Mouse (Mus musculus): ENCODE measurements around the gene Wapl. TPM values are rescaled to one million over a fixed set of nuclear protein-coding genes. Genes with fewer than 3 reads are reported as not detected.

The Wapl gene
- polyA plus RNA-seq, 1 experiment from 2014 or later, result 29.0 TPM

DNA sequence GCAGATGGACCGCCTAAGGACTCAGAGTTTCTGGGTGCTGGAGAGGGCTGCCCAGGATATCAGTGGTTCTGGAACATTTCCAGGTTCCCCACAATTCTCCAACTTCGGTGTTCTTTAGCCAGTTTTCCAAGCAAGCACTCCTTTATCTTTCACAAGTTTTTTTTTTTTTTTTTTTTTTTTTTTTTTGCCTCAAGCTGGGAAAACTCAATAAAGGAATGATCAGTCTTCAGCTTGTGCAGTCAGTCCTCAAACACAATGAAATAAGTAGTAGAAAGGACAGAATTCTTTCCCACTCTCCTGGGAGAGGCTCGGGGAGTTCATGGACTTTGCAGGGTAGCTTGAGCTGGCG is 11.3 kb upstream of the Wapl start:
- H3K9ac ChIP-seq, result 0 out of 2 replicates have a peak overlapping the region, but pooled peaks have one; percentile 36
- WGBS, result 18% methylated on average over 4 of the region's 4 CpGs

DNA sequence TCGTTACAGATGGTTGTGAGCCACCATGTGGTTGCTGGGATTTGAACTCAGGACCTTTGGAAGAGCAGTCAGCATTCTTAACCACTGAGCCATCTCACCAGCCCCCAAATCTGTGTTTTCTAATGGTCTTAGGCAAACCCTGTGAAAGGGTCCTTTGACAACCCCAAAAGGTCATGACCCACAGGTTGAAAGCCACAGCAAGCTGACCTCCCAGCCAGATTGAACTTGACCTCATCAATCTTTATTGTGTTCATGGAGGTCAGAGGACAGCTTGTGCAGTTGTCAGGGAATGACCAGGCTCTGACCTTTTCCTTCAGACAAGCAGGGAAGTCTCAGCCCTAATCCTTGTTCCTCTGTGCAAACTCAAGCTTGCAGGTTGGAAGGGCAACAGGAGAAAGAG is 10.3 kb upstream of the Wapl start:
- Histone ChIP-seq H3K4me3 (replicated peaks) (no peak overlapping the region), H3K36me3 (no peaks in the 10 kb centered on the region), H3K27me3 (replicated peaks) (peaks cover 17% of the 10 kb centered on the region), H3K27ac (no peak overlapping the region), H3K4me2 (replicated peaks) (no peak overlapping the region), H3K4me1 (replicated peaks) (peaks cover 5% of the 10 kb centered on the region; the same call in 1 of the 2 replicates), H3K9me3 (no peaks in the 10 kb centered on the region), H3K9ac (no peak overlapping the region)
- no peak for ATAC-seq
- 77% methylated on average over 1 of the region's 1 CpGs for WGBS

More for the DNA sequence above, 11.3 kb upstream of the Wapl start:
- H3K36me3 ChIP-seq, result no peaks in the 10 kb centered on the region
- 0 out of 2 replicates have a peak, but pooled peaks have one; percentile 16 for ATAC-seq
- H3K9me3 ChIP-seq, result no peaks in the 10 kb centered on the region
- H3K4me1 ChIP-seq (replicated peaks), result peaks cover 5% of the 10 kb centered on the region; the same call in 1 of the 2 replicates
- peaks cover 17% of the 10 kb centered on the region for H3K27me3 ChIP-seq (replicated peaks)
- H3K27ac ChIP-seq, result no peak overlapping the region
- H3K4me3 ChIP-seq (replicated peaks), result peak overlapping the region; percentile 45
- peak overlapping the region; percentile 76 for H3K4me2 ChIP-seq (replicated peaks)

DNA sequence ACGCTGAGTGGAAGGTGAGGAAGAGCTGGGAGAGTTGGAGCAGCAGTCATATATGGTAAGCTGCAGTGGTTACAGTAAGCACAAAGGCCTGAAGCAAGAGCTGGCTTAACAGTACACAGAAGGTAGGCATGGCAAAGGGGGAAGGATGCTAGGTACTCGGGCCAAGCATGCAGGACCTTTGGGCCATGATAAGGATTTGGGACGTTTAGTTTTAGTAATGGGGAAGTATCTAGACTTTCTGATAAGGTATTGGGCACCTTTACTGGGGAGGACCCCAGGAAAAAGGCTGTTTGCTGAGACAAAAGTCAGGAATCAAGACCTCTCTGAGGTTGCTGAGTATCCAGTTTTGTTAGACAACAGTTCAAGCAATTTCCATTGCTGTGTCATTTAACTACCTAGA is 4.6 kb upstream of the Wapl start:
- no peak overlapping the region for H3K4me3 ChIP-seq (replicated peaks)
- no peaks in the 10 kb centered on the region for H3K27me3 ChIP-seq (replicated peaks)
- no peaks in the 10 kb centered on the region for H3K9me3 ChIP-seq
- no peaks in the 10 kb centered on the region for H3K36me3 ChIP-seq
- no peak overlapping the region for H3K4me2 ChIP-seq (replicated peaks)
- 64% methylated on average over 3 of the region's 3 CpGs for WGBS
- H3K27ac ChIP-seq, result no peak overlapping the region
- ATAC-seq, result no peak
- H3K4me1 ChIP-seq (replicated peaks), result no peaks in the 10 kb centered on the region
- H3K9ac ChIP-seq, result no peak overlapping the region

DNA sequence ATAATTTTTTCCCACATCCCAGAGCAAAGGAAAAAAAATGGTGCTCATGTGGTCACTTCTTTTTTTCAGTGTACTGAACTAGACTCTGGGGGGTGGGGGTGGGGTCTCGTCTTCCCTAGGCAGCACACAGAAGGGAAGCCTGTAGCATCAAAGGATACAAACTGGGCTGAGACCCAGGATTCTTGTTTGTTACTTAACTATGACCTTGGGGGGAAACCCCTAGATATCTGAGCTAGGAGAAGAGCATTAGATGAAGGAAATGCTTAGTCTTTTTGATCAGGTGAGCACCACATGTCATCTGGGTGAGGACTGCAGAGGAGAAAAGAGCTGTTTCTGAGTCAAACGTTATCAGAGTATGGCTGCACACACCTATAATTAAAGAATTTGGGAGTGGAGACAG is 3.5 kb upstream of the Wapl start:
- H3K4me3 ChIP-seq (replicated peaks), result no peak overlapping the region
- ATAC-seq, result peak; percentile 44
- no peaks in the 10 kb centered on the region for H3K27me3 ChIP-seq (replicated peaks)
- H3K4me2 ChIP-seq (replicated peaks), result no peak overlapping the region
- H3K4me1 ChIP-seq (replicated peaks), result no peaks in the 10 kb centered on the region
- no peaks in the 10 kb centered on the region for H3K36me3 ChIP-seq
- H3K9me3 ChIP-seq, result no peaks in the 10 kb centered on the region
- H3K9ac ChIP-seq, result no peak overlapping the region
- peak overlapping the region; percentile 72; the same call in 1 of the 2 replicates for H3K27ac ChIP-seq
- 38% methylated on average over 2 of the region's 2 CpGs for WGBS

DNA sequence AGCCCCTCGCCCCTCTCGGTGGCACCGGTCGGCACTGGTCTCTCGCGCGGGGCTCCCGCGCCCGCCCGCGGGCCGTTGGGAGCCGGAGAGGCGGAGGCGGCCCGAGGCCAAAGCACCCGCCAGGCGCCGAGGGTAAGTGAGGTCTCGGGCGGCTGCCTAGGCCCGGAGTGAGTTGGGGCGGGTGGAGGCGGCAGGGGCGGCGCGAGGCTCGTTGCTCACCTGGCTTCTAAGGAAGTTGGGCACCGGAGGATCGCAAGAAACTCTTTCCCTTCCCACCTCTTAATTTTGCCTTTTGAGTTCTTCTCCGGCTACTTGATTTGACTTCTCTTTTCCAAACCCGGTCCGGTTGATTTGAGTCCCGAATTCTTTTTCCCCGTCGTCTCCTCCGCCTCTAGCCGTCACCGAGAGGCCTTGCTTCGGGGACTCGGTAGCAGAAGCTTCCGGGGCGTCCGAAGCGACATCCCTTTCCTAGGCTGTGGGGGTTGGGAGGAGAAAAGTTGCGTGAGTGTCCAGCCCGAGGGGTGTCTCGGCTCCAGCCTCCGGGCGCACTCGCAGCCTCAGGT is 582 bp downstream of the Wapl start:
- ATAC-seq, result peak; percentile 44
- WGBS, result under 1% methylated on average over 52 of the region's 52 CpGs
- no peaks in the 10 kb centered on the region for H3K9me3 ChIP-seq

DNA sequence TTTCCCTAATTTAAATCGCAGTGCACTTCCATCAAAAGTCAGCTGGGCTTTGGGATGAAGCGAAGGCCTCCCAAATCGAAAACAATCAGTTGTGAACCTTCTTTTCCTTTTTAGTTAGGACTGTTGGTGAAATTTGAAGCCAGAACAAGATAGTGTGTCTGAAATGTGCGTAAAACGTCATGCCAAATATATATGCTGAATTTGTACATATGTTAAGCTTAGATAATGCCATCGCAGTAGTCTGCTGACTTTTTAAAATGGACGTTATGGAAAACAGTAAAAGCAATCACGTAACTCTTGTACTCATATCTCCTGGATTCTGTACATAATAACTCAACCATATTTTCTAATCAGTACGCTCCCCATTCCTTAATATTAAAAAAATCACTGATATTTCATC is 1.2 kb downstream of the Wapl start:
- H3K4me2 ChIP-seq (replicated peaks), result peak overlapping the region; percentile 75
- no peak for ATAC-seq
- no peaks in the 10 kb centered on the region for H3K9me3 ChIP-seq
- H3K27ac ChIP-seq, result peak overlapping the region; percentile 95; the same call in 1 of the 2 replicates
- WGBS, result 21% methylated on average over 9 of the region's 9 CpGs
- H3K9ac ChIP-seq, result peak overlapping the region; percentile 96
- peak overlapping the region; percentile 84 for H3K4me3 ChIP-seq (replicated peaks)
- H3K4me1 ChIP-seq (replicated peaks), result no peaks in the 10 kb centered on the region
- peaks cover 6% of the 10 kb centered on the region; the same call in 1 of the 2 replicates for H3K36me3 ChIP-seq
- no peaks in the 10 kb centered on the region for H3K27me3 ChIP-seq (replicated peaks)

More for the DNA sequence above, 582 bp downstream of the Wapl start:
- no peaks in the 10 kb centered on the region for H3K4me1 ChIP-seq (replicated peaks)
- peak overlapping the region; percentile 75 for H3K4me2 ChIP-seq (replicated peaks)
- peaks cover 6% of the 10 kb centered on the region; the same call in 1 of the 2 replicates for H3K36me3 ChIP-seq
- peak overlapping the region; percentile 96 for H3K9ac ChIP-seq
- H3K4me3 ChIP-seq (replicated peaks), result peak overlapping the region; percentile 84
- H3K27ac ChIP-seq, result peak overlapping the region; percentile 95
- no peaks in the 10 kb centered on the region for H3K27me3 ChIP-seq (replicated peaks)

DNA sequence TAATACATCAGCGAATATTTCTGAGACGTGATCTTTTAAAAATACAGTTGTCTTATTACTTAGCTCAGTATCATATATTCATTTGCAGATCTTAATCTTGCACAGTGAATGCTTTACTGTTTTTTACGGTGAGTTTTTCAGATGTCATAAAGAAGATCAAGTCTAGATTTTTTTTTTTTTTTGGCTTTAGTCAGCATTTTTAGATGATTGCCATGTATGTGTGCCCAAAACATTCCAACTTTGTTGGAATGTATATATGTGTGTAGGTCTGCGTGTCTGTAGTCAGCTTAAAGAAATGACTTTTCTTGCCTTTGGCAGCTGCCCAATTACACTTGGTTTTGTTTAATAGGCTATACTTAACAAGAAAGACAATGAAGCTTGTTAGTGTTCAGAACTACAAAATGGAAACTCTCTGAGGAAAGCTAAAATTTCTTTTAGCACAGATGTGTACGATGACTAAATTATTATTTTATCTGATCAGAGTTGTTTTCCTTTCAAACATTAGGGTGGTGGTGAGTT is 1.7 kb downstream of the Wapl start:
- H3K4me1 ChIP-seq (replicated peaks), result no peaks in the 10 kb centered on the region
- ATAC-seq, result no peak
- H3K27ac ChIP-seq, result no peak overlapping the region
- 50% methylated on average over 5 of the region's 5 CpGs for WGBS
- H3K36me3 ChIP-seq, result peaks cover 6% of the 10 kb centered on the region; the same call in 1 of the 2 replicates
- no peaks in the 10 kb centered on the region for H3K27me3 ChIP-seq (replicated peaks)
- no peak overlapping the region for H3K4me3 ChIP-seq (replicated peaks)
- no peak overlapping the region for H3K9ac ChIP-seq
- H3K9me3 ChIP-seq, result no peaks in the 10 kb centered on the region
- H3K4me2 ChIP-seq (replicated peaks), result peak overlapping the region; percentile 25

DNA sequence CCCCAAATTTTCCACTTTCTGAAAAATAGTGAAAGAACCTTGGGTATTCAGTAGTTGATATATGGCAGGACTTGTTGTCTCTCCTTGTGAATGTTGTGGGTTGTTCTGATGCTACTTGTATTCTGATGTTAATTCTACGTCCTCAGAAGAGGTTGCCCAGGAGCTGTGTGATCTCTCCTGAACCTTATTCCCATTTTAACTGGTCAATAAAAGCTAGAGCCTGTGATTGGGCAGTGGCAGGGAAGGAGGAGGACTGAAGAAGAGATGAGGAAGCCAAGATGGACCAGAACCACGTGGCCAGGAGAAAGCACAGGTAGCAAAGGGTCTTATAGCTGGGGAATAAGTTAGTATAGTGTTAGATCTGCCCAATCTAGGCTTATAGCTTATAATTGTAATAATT is 7.1 kb downstream of the Wapl start:
- Histone ChIP-seq H3K27me3 (replicated peaks) (no peaks in the 10 kb centered on the region), H3K9me3 (no peaks in the 10 kb centered on the region), H3K27ac (no peak overlapping the region), H3K4me3 (replicated peaks) (no peak overlapping the region), H3K36me3 (peaks cover 6% of the 10 kb centered on the region; the same call in 1 of the 2 replicates), H3K4me1 (replicated peaks) (no peaks in the 10 kb centered on the region), H3K4me2 (replicated peaks) (no peak overlapping the region), H3K9ac (no peak overlapping the region)
- 84% methylated on average over 2 of the region's 2 CpGs for WGBS
- no peak for ATAC-seq

DNA sequence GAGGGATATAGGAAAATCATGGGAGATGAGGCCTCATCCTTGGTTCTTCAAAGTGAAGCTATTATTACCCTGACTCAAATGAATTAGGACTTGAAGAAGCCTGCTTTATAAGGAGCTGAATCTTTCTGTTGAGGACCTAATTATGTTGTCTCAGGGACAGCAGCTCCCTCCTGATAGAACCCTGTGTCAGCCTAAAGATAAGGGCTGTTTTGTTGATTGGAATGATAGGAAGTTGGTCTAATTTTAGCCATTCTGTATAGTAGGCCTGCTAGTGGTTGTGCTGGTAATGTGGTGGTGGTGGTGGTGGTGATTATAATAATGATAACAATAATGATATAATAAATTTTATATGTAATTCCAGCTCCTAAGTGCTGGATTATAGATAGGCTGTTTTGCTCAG is 11.3 kb downstream of the Wapl start:
- Histone ChIP-seq H3K9ac (no peak overlapping the region), H3K4me2 (replicated peaks) (no peak overlapping the region), H3K9me3 (no peaks in the 10 kb centered on the region), H3K4me1 (replicated peaks) (no peaks in the 10 kb centered on the region), H3K27ac (no peak overlapping the region), H3K36me3 (no peaks in the 10 kb centered on the region), H3K27me3 (replicated peaks) (no peaks in the 10 kb centered on the region), H3K4me3 (replicated peaks) (no peak overlapping the region)
- ATAC-seq, result no peak

DNA sequence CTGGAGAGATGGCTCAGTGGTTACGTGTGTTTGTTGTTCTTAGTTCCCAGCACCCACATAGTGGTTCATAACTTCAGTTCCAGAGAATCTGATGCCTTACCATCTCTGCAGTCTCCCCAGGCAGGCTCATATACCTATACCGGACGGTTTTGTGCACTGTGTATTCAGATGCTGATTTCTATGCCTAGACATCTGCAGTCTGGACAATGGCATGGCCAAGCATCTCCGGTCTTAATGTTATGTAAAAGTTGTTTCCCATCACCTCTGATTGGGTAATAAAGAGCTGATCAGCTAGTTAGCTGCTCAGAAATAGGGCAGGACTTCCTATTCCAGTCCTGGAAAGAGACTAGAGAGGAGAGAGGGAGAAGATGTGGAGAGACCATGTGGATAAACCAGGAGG is 20.2 kb downstream of the Wapl start:
- no peak for ATAC-seq

DNA sequence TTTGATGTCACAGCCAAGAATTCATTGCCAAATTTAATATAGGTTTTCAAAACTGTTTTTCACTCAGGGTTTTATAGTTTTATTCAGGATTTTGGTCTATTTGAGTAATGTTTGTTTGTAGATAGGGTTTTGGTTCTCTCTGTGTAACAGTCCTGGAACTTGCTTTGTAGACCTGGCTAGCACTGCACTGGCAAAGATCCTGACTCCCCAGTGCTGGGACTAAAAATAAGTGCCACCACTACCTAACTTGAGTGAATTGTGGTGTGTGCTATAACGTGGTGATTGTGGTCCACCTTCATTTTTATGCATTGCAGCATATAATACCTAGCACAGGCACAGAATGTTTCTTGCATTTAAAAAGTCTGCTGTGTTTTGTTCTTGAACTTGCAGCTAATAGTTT is 23.6 kb downstream of the Wapl start:
- H3K4me3 ChIP-seq (replicated peaks), result no peak overlapping the region
- 89% methylated on average over 1 of the region's 1 CpGs for WGBS
- H3K9ac ChIP-seq, result no peak overlapping the region
- peaks cover 3% of the 10 kb centered on the region; the same call in 1 of the 2 replicates for H3K36me3 ChIP-seq
- H3K27me3 ChIP-seq (replicated peaks), result no peaks in the 10 kb centered on the region
- ATAC-seq, result no peak
- H3K4me1 ChIP-seq (replicated peaks), result no peaks in the 10 kb centered on the region
- no peak overlapping the region for H3K4me2 ChIP-seq (replicated peaks)
- H3K9me3 ChIP-seq, result no peaks in the 10 kb centered on the region
- H3K27ac ChIP-seq, result no peak overlapping the region

More for the DNA sequence above, 20.2 kb downstream of the Wapl start:
- no peak overlapping the region for H3K27ac ChIP-seq
- no peaks in the 10 kb centered on the region for H3K27me3 ChIP-seq (replicated peaks)
- H3K4me3 ChIP-seq (replicated peaks), result no peak overlapping the region
- 99% methylated on average over 4 of the region's 4 CpGs for WGBS
- H3K9me3 ChIP-seq, result no peaks in the 10 kb centered on the region
- H3K4me2 ChIP-seq (replicated peaks), result no peak overlapping the region
- no peaks in the 10 kb centered on the region for H3K4me1 ChIP-seq (replicated peaks)
- H3K9ac ChIP-seq, result no peak overlapping the region
- peaks cover 3% of the 10 kb centered on the region; the same call in 1 of the 2 replicates for H3K36me3 ChIP-seq

DNA sequence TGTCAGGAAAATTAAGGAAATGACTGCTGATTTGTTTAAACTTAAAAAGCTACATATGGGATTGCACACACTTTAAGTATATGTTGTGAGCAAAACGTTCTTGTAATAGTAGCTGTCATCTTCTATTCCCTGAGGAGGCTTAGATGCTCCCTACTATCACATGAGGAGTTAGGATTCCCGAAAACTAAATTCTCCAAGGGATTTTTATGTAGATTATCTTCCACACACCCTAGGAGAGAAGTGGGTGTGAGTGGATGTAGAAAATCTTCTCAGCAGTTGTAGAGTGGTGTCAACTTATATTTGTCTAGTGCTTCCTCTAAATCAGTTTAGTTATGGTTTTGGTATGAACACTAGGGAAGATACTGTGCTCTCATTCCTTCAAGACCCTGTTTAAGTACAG is 36.5 kb downstream of the Wapl start:
- H3K9ac ChIP-seq, result no peak overlapping the region
- ATAC-seq, result no peak

DNA sequence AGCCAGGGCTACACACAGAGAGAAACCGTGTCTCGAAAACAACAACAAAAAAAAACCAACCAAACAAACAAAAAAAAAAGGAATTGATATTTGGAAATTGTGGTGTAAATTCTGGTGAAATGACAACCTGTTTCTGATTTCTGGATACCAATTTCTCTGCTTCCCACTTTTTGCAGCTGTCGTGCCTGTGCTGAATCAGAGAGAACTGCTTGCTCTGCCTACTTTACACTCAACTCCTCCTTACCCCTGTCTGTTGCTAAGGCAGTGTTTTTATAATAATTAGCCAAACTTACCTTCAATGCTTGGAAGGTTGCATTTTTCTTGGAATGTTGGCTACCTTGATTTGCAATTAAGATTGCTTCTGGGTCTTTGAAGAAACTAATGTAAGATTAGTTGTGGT is 38.3 kb downstream of the Wapl start:
- H3K9ac ChIP-seq, result no peak overlapping the region
- no peak overlapping the region for H3K4me2 ChIP-seq (replicated peaks)
- H3K9me3 ChIP-seq, result no peaks in the 10 kb centered on the region
- no peaks in the 10 kb centered on the region for H3K27me3 ChIP-seq (replicated peaks)
- 0 out of 2 replicates have a peak, but pooled peaks cover 3% of the 10 kb centered on the region for H3K36me3 ChIP-seq
- H3K27ac ChIP-seq, result no peak overlapping the region
- H3K4me1 ChIP-seq (replicated peaks), result no peaks in the 10 kb centered on the region
- 96% methylated on average over 3 of the region's 3 CpGs for WGBS
- no peak overlapping the region for H3K4me3 ChIP-seq (replicated peaks)
- ATAC-seq, result no peak

More for the DNA sequence above, 36.5 kb downstream of the Wapl start:
- no peaks in the 10 kb centered on the region for H3K4me1 ChIP-seq (replicated peaks)
- H3K4me2 ChIP-seq (replicated peaks), result no peak overlapping the region
- no peak overlapping the region for H3K4me3 ChIP-seq (replicated peaks)
- no peak overlapping the region for H3K27ac ChIP-seq
- 85% methylated on average over 2 of the region's 2 CpGs for WGBS
- H3K36me3 ChIP-seq, result 0 out of 2 replicates have a peak, but pooled peaks cover 3% of the 10 kb centered on the region
- no peaks in the 10 kb centered on the region for H3K27me3 ChIP-seq (replicated peaks)
- no peaks in the 10 kb centered on the region for H3K9me3 ChIP-seq

Data from intestine, embryonic 15.5 days (tissue).